Mouse (Mus musculus): ENCODE measurements around the gene Shf. TPM values are rescaled to one million over a fixed set of nuclear protein-coding genes. Genes with fewer than 3 reads are reported as not detected.

Shf gene
- total RNA-seq, 2 experiments from 2014 or later, result 6.3 TPM; not detected in 1

- ATAC-seq (replicated peaks; ENCODE audit: low FRiP score, poor library complexity, severe bottlenecking), result no peak
These were observed 1.3 kb upstream of the Shf start for GRCm38 (mm10) chr2:122370101-122370750.

- ATAC-seq (replicated peaks; ENCODE audit: low FRiP score, poor library complexity, severe bottlenecking), result no peak
These were observed 636 bp downstream of the Shf start for GRCm38 (mm10) chr2:122368081-122368971.

- no peak for ATAC-seq (replicated peaks; ENCODE audit: low FRiP score, poor library complexity, severe bottlenecking)
These were observed 1.3 kb downstream of the Shf start for GRCm38 (mm10) chr2:122367701-122368080.

GRCm38 (mm10) chr2:122367181-122367580, 1.8 kb downstream of the Shf start:
- ATAC-seq (replicated peaks; ENCODE audit: low FRiP score, poor library complexity, severe bottlenecking), result no peak

- no peak for ATAC-seq (replicated peaks; ENCODE audit: low FRiP score, poor library complexity, severe bottlenecking)
These were observed 2.3 kb downstream of the Shf start for GRCm38 (mm10) chr2:122366706-122367105.

- no peak for ATAC-seq (replicated peaks; ENCODE audit: low FRiP score, poor library complexity, severe bottlenecking)
These were observed 2.9 kb downstream of the Shf start for GRCm38 (mm10) chr2:122366039-122366438.

DNA sequence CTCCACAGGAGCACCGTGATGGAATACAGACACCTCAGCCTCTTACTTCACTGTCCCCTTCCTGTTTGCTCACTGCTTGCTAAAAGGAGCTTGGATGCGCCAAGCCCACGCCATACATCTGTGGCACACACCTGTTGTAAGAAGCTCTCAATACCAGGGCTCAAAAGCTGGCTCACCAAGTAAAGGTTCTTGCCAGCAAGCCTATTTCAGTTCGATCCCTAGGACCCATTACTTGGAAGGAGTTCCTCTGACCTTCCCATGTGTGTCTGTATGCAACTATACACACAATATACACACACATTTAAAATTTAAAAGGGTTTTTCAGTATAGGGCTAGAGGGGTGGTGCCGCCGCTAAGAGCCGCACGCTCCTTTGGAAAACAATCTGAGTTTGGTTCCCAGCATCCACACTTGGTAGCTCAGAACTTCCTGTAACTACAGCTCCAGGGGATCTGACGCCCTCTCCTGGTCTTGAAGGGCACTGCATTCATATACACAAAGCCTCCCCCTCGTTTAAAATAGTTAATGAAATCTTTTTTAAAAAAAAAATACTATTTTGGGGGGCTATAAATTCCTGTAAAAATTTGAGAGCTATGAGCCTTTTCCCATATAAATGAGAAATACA, 3.6 kb downstream of the Shf start:
- no peak for ATAC-seq (replicated peaks; ENCODE audit: low FRiP score, poor library complexity, severe bottlenecking)

DNA sequence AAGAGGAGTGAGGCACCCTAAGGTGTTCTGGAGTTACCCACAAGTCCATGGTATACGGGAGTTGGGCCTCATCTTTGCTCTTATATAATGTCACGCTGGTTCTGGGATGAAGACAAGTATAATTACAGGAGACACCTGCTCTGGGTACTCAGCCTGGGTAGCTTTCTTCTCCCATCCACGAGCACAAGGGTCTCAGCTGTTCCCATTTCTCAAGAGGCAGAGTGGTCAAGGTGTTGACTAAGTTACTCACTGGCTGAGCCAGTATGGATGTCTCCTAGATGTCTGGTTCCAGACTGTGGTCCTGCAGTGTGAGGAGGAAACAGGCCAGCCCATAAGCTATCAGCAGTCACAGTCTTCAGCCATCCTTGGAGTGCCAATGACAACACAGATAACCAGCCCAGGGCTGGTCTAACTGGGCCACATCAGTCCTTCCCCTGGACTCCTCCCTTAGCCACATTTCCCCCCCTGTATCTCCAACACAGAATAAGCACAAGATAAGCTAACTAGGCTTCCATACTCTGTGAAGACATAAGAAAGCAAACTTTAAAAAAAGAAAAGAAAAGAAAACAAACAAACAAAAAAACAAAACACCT, 4.5 kb downstream of the Shf start:
- peak; percentile 76 for ATAC-seq (replicated peaks; ENCODE audit: low FRiP score, poor library complexity, severe bottlenecking)

- ATAC-seq (replicated peaks; ENCODE audit: low FRiP score, poor library complexity, severe bottlenecking), result no peak
These were observed 6.1 kb downstream of the Shf start for GRCm38 (mm10) chr2:122362622-122363523.

DNA sequence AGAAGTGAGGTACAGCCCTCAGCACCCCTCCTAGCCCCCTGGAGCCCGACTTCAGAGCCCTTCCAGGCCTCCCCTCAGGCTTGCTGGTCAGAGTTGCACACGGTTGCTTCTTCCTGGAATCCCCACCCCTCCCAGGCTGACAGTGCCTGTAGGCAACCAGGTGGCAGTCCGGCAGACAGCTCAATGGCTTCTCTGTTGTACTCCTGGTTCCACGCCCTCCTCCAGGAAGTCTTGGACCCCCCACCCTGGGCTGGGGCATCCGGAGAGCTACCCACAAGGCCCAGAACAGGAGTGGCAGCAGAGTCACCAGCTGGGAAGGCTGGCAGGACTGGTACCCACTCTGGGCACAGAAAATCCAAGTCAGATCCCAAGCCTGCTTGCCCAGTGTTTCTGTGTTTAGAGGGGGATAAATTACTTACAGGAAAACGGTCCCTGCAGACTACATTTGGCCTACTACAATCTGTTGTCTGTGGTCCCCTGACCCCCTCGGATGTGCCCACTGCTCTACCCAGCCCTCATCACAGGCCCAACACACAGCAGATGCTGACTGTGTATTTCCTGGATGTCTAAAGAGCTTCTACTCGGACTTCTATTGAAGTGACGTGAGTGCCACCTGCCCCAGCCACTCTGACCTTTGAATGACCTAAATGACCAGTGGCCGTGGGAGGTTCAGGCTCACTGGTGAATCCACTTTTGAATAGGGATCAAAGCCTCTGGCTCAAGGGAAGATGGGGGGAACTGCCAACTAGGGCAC, 6.9 kb downstream of the Shf start:
- no peak for ATAC-seq (replicated peaks; ENCODE audit: low FRiP score, poor library complexity, severe bottlenecking)

GRCm38 (mm10) chr2:122361181-122361580, 7.8 kb downstream of the Shf start:
- ATAC-seq (replicated peaks; ENCODE audit: low FRiP score, poor library complexity, severe bottlenecking), result no peak

DNA sequence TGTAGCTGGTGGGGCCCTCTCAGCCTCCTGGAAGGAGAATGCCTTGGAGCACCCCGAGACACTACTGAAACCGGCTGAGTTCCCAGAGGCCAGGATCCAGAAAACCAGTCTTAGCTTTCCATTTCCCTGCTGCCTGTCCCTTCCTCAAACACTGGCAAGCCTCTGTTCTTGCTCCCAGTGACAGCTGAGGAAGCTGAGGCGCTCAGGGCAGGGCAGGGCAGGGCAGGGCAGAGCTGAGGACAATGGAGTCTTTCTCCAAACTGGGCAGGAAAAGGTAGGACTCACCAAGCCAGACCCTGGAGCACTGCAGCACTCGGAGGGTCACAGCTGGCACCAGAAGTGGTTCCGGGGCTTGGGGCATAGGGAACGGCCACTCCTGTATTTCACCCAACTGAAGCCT, 8.7 kb downstream of the Shf start:
- ATAC-seq (replicated peaks; ENCODE audit: low FRiP score, poor library complexity, severe bottlenecking), result no peak

DNA sequence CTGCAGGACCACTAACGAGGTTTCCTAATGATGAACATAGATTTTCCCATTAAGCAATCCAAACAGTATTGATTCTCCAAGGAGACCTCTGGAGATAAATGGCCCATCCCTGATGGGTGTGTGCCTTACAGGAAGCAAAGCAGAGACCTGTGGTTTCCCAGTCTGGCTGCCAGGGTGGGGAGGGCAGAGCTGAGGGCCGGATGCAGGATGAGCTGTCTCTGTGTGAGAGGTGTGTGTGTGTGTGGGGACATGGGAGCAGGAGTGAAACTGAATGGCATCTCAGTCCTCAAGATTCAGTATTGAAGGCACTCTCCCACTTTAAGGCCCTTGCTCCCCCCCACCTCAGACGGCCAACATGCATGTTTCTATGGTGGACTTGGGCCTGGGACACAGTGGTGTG, 12.8 kb downstream of the Shf start:
- ATAC-seq (replicated peaks; ENCODE audit: low FRiP score, poor library complexity, severe bottlenecking), result no peak

DNA sequence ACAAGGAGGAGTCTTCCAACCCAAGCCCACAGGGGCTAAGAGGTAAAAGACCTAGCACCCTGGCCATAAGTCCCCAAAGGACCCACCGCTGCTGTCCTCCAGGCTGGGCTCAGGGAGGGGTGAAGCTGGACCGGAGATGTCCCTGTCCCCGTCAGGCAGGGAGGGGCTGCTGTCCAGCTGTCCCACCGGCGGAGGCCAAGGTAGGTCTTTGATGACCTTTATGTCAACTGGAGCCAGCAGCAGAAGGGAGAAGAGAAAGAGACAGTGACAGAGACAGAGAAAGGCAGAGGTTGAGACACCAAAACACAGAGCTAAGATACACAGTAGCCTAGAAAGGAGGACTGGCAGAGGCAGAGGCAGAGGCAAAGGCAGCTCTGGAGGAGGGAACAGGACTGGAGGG, 13.6 kb downstream of the Shf start:
- no peak for ATAC-seq (replicated peaks; ENCODE audit: low FRiP score, poor library complexity, severe bottlenecking)

DNA sequence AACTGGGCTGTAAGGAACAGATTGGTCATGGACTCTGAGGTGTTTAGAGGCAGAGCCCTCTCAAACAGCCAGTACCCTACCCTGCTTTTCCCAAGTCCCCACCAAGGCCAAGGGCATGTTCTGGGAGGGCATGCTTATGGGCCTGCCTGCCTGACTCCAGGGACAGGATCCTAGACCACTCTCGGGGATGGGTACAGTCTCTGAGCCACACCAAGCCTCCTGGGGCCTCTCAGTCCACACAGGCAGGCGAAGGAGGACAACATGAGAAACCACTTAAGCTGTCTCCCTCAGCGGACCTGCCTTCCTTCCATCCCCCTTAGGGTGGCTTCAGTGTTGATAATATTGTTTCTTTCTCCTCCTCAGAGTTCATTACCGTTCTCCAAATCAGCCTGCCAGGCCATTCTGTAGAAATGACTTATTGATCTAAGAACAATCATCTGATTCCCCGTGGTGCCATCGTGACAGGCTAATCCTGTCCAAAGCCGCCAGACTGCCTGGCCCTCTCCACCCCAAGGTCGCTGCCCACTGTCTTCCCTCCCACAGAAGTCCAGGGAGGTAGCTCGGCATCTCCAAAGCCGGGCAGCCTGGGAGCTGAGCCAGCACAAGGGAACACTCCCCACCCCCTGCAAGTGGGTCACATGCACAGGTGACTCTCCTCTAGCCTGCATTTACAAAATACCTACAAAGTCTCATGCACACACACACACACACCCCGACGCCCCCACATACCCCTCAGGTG, 14.6 kb downstream of the Shf start:
- ATAC-seq (replicated peaks; ENCODE audit: low FRiP score, poor library complexity, severe bottlenecking), result no peak

DNA sequence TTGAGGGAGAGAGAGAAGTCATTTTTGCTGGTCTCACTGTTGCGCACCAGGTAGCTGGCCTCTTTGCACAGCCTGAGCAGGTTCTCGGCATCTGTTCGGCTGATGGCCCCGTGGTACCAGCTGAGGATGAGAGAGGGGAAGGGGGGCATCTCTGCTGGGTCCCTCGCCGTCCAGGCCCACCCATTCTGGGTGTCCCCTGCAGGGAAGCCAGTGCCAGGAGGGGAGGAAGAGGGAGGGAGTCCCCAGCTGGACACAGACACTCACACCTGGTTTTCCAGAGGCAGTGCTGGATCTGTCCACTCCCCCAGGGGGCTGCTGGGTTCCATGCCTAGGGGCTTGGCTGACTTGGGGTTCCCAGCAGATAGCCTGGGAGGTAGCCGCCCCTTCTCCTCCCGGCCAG, 15.2 kb downstream of the Shf start:
- ATAC-seq (replicated peaks; ENCODE audit: low FRiP score, poor library complexity, severe bottlenecking), result no peak

GRCm38 (mm10) chr2:122352992-122353391, 16.0 kb downstream of the Shf start:
- ATAC-seq (replicated peaks; ENCODE audit: low FRiP score, poor library complexity, severe bottlenecking), result no peak

DNA sequence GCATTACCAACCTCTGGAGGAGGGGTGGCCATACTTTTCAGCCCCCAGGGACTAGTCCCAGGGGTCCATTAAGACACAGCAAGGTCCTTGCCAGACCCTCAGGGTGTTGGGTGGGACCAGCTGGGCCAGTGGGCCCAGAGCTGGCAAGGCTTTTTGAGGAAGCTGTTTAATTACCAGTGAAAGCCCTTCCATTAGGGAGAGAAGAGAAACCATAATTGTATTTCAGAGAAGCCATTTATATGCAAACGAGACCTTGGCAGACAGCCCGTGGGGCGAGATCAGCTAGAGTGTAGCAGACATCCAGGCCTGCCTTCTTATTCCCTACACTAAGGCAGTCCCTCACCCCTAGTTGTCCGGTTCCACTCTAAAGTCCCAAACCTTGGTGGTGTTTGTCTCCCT, 17.0 kb downstream of the Shf start:
- ATAC-seq (replicated peaks; ENCODE audit: low FRiP score, poor library complexity, severe bottlenecking), result no peak

All from erythroblast, adult 5-6 weeks (primary cell).